Mouse (Mus musculus) liver, embryonic 14.5 days (tissue): ENCODE measurements around the gene Olfr1502.

Source experiments
- CTCF ChIP-seq: IDR thresholded peaks from 2 replicates; pipeline ENCODE4 v1.5.1; 2016; ENCODE audit warnings: antibody characterized with exemption, low read depth, control low read depth
- EP300 ChIP-seq: IDR thresholded peaks from 2 replicates; pipeline ENCODE4 v1.6.1; 2016; ENCODE audit warnings: antibody characterized with exemption, low read depth

GRCm38 (mm10) chr19:13861495-13861894 is at the start of gene Olfr1502:
- TF ChIP-seq CTCF (no peak), EP300 (no peak)
